Mouse (Mus musculus) gastrocnemius, postnatal 36 days (tissue): ENCODE measurements around the gene Atp8a2. TPM values are rescaled to one million over a fixed set of nuclear protein-coding genes. Genes with fewer than 3 reads are reported as not detected.
A peak's percentile ranks its signal among the peaks of the same experiment; 100 is the strongest.
"Not testable (repeated sequence)": the region's sequence is repeated elsewhere in the genome, so short reads cannot be mapped to it uniquely, and the experiment has no call there.

Experiments
- DNase-seq, 2 experiments: peaks; one replicate each; pipeline ENCODE4 v3.0.0; 2022
- intact Hi-C: fragments of 180-260 bp; cut with DNase I; formaldehyde crosslinking; loops from one replicate; pipeline ENCODE4 v1.15.1; 2025
- total RNA-seq, 2 experiments: library from RNA; stranded (reverse); gene quantifications; 2 replicates each; pipeline ENCODE4 v1.2.3; 2021

Gene Atp8a2
- total RNA-seq, 2 experiments from 2014 or later, result 0.61 to 1.0 TPM

- intact Hi-C loops, result loop anchor here (5.0 kb wide), 1 partner anchor 48 kb away; no protein-coding TSS in a partner anchor
- DNase-seq, result no peak
These were observed 567.7 kb downstream of the Atp8a2 start for GRCm38 (mm10) chr14:59629308-59629707.

DNA sequence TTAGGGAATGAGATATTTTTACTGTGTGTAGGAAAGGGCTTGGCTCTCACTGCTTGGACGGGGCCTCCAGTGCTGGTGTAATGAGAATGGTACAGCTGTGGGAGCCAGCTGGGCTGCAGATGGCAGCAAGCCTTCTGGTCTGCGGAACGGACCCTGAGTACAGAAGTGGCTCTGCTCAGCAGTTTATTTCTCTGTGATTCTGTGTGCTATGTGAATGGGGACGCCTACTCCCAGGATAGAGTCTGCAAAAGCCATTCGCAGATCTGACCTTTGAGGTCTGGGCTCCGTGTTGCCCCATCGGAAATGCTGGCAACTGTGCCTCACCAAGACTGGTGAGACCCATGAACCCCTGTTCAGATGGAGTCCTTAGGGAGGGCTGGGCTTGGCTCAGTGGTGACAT, 569.2 kb downstream of the Atp8a2 start:
- DNase-seq, result no peak
- intact Hi-C loops, result loop anchor here (2.0 to 5.0 kb wide), 2 partner anchors 49 to 91 kb away; no protein-coding TSS in a partner anchor

DNA sequence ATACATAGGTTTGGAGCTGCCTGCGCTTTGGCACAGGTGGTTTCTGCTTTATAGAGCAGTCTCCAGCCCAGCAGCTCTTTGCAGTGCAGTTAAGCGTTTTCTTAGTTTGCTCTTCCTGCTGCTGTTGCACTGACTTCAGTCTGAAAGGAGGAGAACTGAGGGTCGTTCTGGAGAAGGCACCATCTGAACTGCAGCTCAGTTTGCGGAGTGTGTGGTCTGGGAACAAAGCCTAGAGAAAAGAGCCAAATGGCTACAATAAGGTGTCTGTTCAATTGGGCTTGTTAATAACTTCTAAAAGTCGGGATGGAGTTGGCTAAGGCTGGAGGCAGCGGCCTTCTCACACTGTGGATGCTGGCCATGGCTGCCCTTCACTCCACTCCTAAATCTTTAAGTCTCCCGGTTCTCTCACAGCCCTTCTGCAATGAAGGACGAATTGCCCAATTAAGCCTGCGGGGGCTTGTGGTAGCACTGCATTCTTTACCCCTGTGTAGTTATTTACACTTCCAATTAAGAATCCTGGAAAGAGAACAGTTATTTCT, 569.8 kb downstream of the Atp8a2 start:
- intact Hi-C loops, result loop anchor here (2.0 to 5.0 kb wide), 2 partner anchors 50 to 92 kb away; no protein-coding TSS in a partner anchor
- no peak for DNase-seq

GRCm38 (mm10) chr14:59626711-59627110, 570.3 kb downstream of the Atp8a2 start:
- intact Hi-C loops, result loop anchor here (2.0 to 5.0 kb wide), 2 partner anchors 51 to 92 kb away; no protein-coding TSS in a partner anchor
- no peak for DNase-seq

DNA sequence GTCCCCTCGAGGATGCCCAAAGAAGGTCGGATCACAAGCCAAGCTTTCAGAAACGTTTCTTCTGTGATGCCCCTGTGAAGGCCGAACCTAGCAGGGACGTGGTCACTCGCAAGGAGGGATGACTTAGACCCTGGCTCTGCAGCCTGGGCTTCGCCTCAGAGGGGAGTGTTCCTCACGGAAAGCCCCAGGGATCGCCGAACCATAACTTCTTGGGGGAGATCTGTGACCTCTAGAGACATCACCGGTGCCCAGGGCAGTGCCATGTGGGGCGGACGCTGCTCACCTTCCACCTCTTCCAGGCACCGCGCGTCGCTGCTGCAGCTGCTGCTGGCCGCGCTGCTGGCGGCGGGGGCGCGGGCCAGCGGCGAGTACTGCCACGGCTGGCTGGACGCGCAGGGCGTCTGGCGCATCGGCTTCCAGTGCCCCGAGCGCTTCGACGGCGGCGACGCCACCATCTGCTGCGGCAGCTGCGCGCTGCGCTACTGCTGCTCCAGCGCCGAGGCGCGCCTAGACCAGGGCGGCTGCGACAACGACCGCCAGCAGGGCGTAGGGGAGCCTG, 571.1 kb downstream of the Atp8a2 start:
- intact Hi-C loops, result loop anchor here (2.0 to 5.0 kb wide), 2 partner anchors 51 to 93 kb away; no protein-coding TSS in a partner anchor
- DNase-seq, result peak in 1 of 2 experiments; percentile 27

DNA sequence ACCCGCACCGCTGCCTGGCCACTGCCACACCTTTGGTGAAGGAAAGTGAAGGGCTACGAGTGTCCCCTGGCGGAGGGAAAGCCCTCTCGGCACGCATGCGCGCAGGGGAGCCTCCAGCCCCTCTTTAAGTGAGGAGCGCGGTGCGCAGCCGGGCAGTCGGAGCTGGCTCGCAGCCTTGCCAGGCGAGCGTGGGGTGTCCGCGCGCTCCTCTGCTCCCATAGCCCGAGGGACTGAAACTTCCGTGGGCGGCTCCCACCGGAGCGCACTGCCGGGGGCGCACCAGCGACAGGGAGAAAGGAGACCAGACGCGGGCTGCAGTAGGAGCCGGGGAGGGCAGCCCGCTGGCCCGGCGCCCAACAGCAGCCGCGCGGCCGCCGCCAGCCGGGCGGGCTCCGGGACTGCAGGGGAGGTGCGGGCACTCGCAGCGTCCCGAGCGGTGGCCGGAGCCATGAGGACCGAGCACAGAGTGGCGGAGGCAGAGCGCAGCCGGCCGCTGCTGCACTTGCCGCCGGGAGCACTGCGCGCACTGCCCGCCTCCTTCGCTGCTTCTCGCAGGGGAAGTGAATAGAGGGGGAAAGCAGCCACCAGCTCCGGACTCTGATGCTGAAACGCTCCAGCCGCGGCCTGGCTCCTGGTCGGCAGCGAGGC, 571.7 kb downstream of the Atp8a2 start, which contains the start of gene Shisa2:
Shisa2 (plus strand) TSS at position 151 of the 648 bp plus-strand sequence.
- DNase-seq, result peak; percentile 71 to 75
- intact Hi-C loops, result loop anchor here (5.0 kb wide), 1 partner anchor 52 kb away; no protein-coding TSS in a partner anchor

GRCm38 (mm10) chr14:59624326-59624885, 572.6 kb downstream of the Atp8a2 start:
- no peak for DNase-seq
- intact Hi-C loops, result no loop called here

GRCm38 (mm10) chr14:59616802-59617201, 580.2 kb downstream of the Atp8a2 start:
- DNase-seq, result no peak
- intact Hi-C loops, result no loop called here

DNA sequence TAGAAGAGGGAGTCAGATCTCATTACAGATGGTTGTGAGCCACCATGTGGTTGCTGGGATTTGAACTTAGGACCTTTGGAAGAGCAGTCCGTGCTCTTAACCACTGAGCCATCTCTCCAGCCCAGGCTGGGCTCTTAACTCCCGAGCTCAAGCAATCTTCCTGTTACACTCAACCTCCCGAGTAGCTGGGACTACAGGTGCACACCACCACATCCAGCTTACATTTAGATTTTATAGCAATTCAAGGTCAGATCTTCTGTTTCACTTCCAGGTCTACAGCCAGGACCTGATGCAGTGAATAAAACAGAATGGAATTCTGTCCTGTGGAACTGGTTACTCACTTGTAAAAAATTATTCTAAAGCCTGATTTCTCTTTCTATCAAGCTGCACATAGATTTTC, 582.8 kb downstream of the Atp8a2 start:
- intact Hi-C loops, result not testable (repeated sequence)

DNA sequence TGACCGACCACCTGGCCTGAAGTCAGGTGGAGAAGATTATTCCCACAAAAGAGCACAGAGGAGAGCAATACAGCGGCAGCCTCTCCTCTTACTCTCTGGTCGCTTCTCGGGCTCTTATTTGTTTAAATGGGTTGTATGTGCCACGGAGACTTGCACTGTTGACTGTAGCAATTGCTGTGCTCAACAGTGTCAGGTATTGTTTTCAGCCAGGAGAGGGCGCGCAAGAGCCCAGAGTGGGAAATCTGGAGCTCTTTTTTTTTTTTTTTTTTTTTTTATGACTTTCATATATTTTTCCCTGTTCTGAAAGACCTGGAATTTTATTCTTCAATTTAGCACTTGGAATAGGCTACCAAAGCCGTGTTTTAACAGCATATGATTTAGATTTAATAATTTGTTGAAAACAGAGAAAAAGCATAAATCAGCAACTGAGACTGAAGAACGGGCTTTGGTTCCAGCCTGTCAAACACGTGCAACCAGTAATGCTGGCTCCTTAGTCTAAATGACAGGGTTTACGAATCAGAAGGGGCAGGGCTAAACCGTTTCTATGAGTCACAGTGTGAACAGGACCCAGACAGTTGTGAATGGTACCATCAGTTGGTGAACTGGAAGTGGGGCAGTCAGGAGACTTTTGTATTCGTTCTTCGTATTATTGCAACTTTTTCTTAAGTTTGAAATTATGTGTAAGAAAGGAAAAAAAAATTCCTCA, 583.9 kb downstream of the Atp8a2 start:
- intact Hi-C loops, result no loop called here
- peak in 1 of 2 experiments; percentile 62 for DNase-seq

More for the DNA sequence above, 582.8 kb downstream of the Atp8a2 start:
- DNase-seq, result not testable (repeated sequence)

DNA sequence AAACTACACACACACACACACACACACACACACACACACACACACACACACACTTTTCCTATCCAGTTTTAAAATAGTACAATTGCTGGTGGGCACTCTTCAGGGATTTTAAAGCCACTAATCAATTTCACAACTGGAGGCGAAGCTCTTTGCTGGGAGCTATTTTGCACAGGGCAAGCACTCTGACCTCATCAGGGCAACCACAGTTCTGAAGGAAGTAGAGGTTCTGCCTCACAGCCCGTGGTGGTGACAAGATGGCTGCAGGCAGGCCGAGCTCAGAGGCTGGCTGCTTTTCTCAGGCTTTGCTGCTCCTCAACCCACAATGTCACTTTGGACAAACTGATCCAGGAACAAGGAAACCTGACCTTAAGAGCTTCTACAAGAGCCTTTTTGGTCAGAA, 590.0 kb downstream of the Atp8a2 start:
- intact Hi-C loops, result loop anchor here (2.0 kb wide), 1 partner anchor 336 kb away; no protein-coding TSS in a partner anchor

GRCm38 (mm10) chr14:59605671-59606353, 591.2 kb downstream of the Atp8a2 start:
- peak in 1 of 2 experiments; percentile 59 for DNase-seq
- intact Hi-C loops, result loop anchor here (2.0 kb wide), 2 partner anchors 337 to 413 kb away; no protein-coding TSS in a partner anchor

More for the DNA sequence above, 590.0 kb downstream of the Atp8a2 start:
- DNase-seq, result no peak

DNA sequence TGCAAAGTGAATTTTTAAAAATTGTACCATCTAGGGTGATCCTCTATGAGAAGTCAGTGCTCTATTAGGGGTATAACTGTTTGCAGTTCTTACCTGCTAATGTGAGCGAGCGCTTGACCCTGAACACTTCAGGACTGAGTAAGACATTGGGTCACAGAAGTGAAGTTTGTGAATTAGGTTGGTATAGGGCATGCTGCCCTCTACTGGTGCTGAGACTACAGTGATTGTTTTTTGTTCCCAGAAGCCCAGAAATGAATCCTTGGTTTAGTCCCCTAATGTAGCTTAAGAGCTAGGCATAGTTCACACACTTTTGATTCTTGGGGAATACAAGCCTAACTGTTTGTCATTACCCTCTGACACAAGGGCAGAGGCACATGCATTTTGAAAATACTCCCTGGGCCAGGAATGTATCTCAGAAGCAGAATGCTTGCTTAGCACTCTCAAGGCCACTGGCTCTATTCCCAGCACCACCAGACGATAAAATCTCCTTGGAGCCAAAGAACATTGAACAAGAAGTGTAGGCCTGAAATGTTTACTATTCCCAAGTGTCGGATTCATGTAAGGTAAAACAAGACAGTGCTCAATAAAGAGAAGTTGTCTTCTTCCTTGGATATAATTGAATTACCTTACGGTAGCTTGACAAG, 592.9 kb downstream of the Atp8a2 start:
- no peak for DNase-seq

GRCm38 (mm10) chr14:59598260-59598627, 598.7 kb downstream of the Atp8a2 start:
- DNase-seq, result no peak
- intact Hi-C loops, result loop anchor here (5.0 kb wide), 1 partner anchor 649 kb away; no protein-coding TSS in a partner anchor

More for the DNA sequence above, 592.9 kb downstream of the Atp8a2 start:
- intact Hi-C loops, result loop anchor here (2.0 kb wide), 1 partner anchor 415 kb away; no protein-coding TSS in a partner anchor

GRCm38 (mm10) chr14:59597398-59598259, 599.4 kb downstream of the Atp8a2 start, which contains the start of gene Cdadc1:
Cdadc1 (minus strand) TSS chr14:59597959.
- DNase-seq, result peak; percentile 90 to 98
- intact Hi-C loops, result loop anchor here (5.0 kb wide), 1 partner anchor 650 kb away; no protein-coding TSS in a partner anchor

GRCm38 (mm10) chr14:59594988-59595387, 602.0 kb downstream of the Atp8a2 start:
- no peak for DNase-seq
- intact Hi-C loops, result loop anchor here (5.0 kb wide), 1 partner anchor 652 kb away; no protein-coding TSS in a partner anchor

- DNase-seq, result no peak
- intact Hi-C loops, result no loop called here
These were observed 604.4 kb downstream of the Atp8a2 start for GRCm38 (mm10) chr14:59592593-59592992.

DNA sequence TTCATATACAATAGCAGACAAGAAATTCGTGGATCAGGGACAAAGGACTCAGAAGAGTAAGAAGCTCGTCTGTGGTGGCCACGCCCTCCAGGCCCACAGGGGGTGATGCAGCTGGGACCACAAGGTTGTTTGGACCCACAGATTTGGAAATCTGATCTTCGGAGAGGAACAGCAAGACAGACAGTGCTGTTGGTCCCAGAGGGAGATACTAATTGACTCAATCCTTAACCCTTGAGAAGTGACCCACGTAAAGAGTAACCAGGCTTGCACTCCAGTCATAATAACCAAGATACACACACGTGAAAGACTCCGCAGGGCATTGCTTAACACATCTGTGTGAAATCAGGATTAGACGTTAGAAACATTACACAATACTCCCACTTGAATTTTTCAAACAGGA, 605.1 kb downstream of the Atp8a2 start:
- intact Hi-C loops, result no loop called here
- DNase-seq, result no peak
